Mouse (Mus musculus) left cerebral cortex, postnatal 14 days (tissue): ENCODE results near the gene Myl6. TPM values are rescaled to one million over a fixed set of nuclear protein-coding genes. Genes with fewer than 3 reads are reported as not detected.
"Not testable (repeated sequence)": the region's sequence is repeated elsewhere in the genome, so short reads cannot be mapped to it uniquely, and the experiment has no call there.

Experiments used
- DNase-seq, 2 experiments: peaks; one replicate each; pipeline ENCODE4 v3.0.0; 2021 to 2022; ENCODE audit warnings: low spot score in 2 of 2, mixed read lengths in 1 of 2
- intact Hi-C: fragments of 180-260 bp; cut with DNase I; formaldehyde crosslinking; loops from one replicate; pipeline ENCODE4 v1.15.1; 2025
- total RNA-seq, 2 experiments: library from RNA; stranded (reverse); gene quantifications; 2 replicates each; pipeline ENCODE4 v1.2.3; 2021

The Myl6 gene
- total RNA-seq, 2 experiments from 2014 or later, result 606 to 662 TPM

DNA sequence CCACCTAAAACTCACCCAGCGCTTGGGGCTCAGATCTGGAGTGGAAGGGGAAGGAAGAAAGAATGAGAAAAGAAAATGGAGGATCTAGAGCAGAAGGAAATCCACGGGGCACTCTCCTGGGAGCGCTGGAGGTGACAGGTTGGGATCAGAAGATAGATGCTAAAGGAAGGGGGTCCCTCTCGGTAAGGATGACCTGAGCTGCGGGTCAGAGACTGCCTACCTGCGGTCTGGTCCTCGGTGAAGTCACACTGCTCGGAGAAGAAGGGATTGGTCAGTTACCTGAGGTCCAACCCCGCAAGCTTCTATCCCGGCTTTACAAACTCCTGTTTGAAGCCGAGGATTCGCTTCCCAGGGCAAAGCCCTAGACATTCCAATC lies 638 bp downstream of the Myl6 start:
- intact Hi-C loops, result loop anchor here (5.0 kb wide), 1 partner anchor 44 kb away; no protein-coding TSS in a partner anchor
- no peak for DNase-seq

DNA sequence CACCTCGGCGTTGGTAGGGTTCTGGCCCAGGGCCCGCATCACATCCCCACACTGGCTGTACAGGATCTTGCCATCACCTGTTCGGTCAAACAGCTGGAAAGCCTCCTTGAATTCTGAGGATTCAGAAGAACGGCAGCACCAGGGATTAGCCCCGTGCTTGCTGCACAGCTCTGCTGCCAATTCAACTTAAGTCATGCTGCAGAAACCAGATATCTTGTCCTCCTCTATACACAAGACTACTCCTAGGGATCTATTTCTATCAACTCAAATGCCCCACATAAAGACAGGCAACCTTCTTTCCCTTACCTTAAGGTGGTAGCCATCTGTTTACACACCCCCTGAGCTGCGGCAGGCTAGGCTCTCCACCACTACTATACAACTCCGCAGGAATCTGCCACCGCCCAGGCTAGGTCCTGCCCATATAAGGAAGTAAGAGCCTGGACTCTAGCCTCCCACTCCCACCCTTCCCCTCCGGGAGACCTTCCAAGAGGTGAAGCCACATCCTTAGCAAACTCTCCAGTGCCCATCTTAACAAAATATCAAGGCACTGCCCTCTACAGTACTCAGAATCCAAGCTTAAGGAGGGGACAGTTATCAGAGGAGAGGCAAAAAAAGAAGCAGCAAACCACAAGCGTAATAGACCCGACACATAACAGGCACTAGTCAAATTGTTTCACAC lies 1.2 kb downstream of the Myl6 start:
- intact Hi-C loops, result loop anchor here (5.0 kb wide), 1 partner anchor 45 kb away; no protein-coding TSS in a partner anchor
- DNase-seq, result peak; percentile 58 to 61

DNA sequence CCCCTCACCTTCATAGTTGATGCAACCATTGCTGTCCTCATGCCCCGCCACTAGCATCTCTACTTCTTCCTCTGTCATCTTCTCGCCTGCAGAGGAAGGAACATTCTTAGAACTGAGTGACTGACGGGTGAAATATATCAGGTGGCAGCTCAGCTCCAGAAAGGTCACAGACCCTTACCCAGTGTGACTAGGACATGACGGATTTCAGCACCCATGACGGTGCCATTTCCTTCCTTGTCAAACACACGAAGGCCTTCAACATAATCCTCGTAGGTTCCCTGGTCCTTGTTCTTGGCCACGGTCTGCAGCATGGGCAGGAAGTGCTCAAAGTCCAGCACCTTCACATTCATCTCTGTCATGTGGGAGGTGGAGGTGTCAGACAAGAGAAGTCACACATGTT lies 1.9 kb downstream of the Myl6 start:
- intact Hi-C loops, result loop anchor here (5.0 kb wide), 1 partner anchor 45 kb away; no protein-coding TSS in a partner anchor
- DNase-seq, result not testable (repeated sequence)

DNA sequence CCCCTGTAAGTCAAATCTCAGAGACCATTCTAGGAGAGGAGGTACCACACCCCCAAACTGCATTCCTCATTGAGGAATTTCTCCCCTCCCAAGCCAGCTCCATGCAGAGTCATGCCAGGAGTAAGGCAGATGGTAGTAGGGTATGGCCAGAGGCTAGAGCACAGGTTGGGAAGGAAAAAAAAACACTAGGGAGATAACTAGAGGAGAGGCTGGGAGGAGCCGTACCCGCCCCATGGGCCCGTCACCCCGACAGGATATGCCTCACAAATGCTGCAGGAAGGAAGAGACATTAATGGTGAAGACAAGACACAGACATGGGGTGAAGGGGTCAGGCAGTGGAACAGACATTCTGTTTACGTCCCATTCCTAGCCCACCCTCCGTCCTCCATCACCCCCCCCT lies 2.5 kb downstream of the Myl6 start:
- intact Hi-C loops, result loop anchor here (5.0 kb wide), 1 partner anchor 46 kb away; no protein-coding TSS in a partner anchor
- DNase-seq, result no peak

DNA sequence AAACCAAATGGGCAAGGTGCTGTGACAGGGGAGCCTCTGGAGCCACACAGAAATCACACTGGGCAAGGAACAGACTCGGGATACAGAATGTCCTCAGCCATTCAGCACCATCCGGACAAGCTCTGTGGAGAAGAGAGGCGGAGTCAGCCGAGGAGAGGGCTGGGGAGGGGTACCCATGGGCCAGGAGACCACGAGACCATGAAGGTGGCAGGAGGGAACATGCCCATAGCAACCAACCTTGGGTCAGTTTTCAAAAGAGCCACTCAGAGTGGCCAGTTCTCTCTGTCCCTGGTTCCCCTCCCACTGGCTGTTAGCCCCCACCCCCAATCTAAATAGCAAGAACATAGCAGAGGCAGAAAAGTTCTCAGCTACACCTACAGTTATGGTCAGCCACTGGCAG lies 3.0 kb downstream of the Myl6 start:
- intact Hi-C loops, result loop anchor here (5.0 kb wide), 1 partner anchor 46 kb away; no protein-coding TSS in a partner anchor
- DNase-seq, result no peak

DNA sequence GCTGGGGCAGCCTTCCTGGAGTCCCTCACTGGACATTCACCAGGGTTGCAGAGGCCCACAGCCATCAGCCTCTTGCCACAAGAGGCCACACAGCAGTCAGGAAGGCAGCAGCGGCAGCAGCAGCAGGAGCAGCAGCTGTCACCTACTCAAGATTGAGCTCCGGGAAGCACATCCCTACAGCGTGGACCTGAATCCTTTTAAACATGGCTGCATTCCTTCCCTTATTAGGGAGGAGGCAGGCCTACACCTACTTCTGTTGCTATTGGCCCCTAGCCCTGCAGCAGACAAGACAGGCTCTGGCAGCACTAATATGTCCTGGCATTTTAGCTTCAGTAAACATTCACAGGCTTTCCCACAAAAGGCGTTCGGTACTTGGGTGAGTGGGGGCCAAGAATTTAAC lies 3.7 kb downstream of the Myl6 start:
- intact Hi-C loops, result loop anchor here (5.0 kb wide), 1 partner anchor 47 kb away; no protein-coding TSS in a partner anchor
- DNase-seq, result no peak

DNA sequence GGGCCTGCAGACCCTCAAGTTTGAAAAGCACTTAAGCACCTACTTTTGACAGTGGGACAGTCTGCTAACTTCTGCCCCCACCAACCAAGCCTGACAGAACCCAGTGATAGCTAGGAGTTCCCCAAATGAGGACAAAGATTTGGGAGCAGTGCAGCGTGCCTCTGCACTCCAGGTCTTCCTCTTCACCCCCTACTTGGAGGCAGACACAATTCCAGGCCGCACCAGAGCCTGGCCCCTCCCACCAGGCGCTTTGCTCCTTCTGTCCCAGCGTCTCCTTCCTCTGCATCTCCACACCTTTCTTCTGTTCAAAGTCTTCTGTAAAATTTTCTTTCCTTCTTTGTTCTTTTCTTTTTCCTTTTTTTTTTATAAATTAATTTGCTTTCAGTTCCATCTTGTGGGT lies 4.2 kb downstream of the Myl6 start:
- DNase-seq, result no peak
- intact Hi-C loops, result loop anchor here (5.0 kb wide), 1 partner anchor 48 kb away; no protein-coding TSS in a partner anchor

DNA sequence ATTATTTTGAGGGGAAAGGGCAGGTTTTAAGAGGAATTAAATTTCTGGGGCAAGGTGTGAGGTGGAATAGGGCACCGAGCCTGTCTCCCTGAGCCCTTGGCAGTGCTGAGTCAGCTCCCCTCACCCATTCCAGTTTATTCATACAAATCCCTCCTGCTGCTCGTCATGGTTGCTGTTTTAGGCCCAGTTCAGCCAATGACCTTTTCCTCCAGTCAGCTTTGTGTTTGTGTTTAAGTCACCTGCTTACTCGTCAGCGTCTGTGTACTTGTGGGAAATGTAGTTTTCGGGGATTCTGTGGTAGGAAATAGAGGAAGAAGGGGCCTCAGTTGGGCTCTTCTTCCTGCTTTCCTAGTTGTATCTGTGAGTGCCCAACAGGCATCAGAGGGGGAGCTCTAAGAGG lies 4.6 kb downstream of the Myl6 start:
- intact Hi-C loops, result no loop called here
- DNase-seq, result peak in 1 of 2 experiments; percentile 44

DNA sequence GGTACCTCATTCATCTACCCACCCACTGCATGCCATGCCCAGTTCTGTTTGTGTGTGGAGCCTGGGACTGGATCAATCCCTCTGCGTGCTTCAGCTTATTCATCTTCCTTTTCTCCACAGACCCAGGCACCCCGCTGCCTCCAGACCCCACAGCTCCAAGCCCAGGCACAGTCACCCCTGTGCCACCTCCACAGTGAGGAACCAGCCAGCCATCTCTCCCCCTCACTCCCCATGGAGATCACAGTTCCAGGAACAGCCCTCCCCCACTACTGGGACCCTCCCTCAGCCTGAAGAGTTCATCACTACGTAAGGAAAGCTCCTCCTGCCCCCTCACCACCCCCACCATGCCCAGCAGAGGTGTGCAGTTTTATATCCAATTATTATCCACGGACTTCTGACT lies 5.2 kb downstream of the Myl6 start:
- no peak for DNase-seq
- intact Hi-C loops, result no loop called here

DNA sequence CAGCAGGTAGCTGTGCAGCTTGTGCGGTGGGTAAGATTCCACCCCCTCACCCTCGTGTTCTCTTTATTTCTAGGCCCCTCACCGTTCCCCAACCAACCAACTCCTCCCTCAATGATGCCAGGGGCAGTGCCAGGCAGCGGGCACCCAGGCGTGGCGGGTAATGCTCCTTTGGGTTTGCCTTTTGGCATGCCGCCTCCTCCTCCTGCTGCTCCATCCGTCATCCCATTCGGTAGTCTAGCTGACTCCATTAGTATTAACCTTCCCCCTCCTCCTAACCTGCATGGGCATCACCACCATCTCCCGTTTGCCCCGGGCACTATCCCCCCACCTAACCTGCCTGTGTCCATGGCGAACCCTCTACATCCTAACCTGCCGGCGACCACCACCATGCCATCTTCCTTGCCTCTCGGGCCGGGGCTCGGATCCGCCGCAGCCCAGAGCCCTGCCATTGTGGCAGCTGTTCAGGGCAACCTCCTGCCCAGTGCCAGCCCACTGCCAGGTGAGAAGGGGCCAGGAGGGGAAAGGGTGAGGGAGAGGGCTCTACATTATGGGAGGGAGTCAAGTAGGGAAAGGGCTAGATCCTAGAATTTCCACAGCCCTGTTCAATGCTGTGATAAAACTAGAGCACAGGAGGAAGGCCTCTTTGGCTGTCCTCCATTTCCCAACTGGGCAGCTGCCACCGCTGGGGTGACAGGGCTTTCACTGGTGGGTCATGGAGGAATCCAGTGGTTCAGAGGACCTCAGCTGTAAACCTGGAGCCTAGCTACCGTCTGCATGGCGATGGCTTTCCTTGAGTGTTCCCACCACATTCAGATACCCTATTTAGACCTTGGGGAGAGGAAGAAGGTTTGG lies 5.9 kb downstream of the Myl6 start:
- intact Hi-C loops, result no loop called here
- no peak for DNase-seq

DNA sequence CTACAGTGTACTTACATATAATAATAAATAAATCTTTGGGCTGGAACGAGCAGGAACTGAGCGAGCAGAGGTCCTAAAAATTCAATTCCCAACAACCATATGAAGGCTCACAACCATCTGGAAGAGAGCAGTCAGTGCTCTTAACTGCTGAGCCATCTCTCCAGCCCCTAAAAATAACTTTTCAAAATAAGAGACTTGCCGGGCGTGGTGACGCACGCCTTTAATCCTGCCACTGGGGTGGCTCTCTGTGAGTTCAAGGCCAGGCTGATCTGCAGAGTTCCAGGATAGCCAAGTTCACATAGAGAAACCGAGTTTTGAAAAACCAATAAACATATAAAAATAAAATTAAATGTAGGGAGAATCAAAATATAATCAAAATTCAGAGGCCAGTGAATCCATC lies 7.6 kb downstream of the Myl6 start:
- no peak for DNase-seq
- intact Hi-C loops, result no loop called here

DNA sequence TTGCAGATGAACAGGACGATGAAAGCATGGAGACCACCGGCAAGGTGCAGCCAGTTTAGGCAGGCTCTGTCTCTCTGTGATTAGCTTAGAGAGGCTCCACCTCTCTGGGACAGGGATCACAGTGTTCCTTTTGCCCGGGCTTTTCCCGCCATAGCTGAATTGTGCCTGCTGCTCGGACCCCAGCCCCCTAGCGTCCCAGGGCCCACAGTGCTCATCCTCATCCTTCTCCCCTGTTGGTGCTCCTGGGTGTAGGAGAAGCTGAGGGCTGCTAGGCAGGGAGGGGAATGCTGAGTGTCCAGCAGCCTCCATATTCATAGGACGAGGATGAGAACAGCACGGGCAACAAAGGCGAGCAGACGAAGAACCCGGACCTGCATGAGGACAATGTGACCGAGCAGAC lies 19.6 kb downstream of the Myl6 start:
- DNase-seq, result no peak

DNA sequence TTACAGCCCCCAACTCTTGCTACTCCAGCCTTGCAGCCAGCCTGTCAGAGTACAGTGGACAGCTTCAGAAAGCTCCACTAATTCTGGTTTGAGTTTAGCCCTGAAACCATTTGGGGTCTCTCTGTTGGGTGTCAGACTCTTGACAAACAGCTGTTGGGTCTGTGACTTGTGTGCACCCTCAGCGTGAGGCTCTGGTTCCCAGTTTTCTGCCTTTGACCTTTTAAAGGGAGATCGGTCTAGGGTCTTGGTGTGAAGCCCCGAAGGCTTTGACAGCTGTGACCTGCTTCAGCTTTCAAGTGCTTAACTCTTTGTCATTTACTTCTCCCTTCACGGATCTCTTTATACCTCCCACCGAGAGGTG lies 33.7 kb downstream of the Myl6 start:
- DNase-seq, result no peak
- intact Hi-C loops, result no loop called here

More for the DNA sequence above, 19.6 kb downstream of the Myl6 start:
- intact Hi-C loops, result no loop called here

DNA sequence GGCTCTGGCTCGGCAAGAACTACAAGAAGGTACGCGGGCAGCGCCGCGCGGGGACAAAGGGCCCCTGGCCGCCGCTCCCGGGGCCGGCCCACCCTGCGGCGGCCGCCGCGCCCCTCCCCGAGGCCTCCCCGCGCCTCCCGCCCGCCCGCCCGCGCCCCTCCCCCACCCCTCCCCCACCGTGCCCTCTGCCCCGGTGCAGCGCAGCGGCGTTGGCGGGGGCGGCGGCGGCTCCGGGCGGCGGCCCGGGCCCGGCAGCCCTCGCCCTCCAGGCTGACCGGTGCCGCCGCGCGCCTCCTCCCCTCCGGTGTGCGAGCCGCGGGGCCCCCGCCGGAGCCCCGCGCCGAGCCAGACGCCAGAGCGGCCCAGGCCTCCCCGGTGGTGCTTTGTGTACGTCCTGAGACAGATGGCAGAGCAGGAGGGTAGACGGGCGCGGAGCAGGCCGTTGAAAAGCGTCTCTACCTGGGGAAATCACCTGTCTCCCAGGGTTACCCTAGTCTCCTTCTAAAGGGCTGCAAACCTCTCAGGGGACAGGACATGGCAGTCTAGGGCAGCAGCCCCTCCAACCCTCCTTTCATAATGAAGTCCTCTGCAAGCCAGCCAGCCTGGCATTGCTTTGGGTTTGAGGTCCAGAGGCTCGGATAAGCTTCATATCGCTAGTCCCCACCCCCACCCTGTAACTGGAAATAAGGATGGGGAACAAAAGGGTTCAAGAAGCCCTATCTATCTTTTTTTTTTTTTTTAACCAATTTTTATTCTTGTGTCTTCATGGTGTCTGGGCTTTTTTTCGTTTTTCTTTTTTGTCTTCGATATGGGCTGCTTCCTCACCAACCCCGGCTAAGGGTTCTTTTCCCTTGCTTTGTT lies 34.3 kb downstream of the Myl6 start:
- DNase-seq, result peak in 1 of 2 experiments; percentile 21
- intact Hi-C loops, result loop anchor here (2.0 to 10.0 kb wide), 3 partner anchors 49 to 125 kb away; partner anchors contain the start of genes Coq10a, Cs, Nabp2 and Rnf41

DNA sequence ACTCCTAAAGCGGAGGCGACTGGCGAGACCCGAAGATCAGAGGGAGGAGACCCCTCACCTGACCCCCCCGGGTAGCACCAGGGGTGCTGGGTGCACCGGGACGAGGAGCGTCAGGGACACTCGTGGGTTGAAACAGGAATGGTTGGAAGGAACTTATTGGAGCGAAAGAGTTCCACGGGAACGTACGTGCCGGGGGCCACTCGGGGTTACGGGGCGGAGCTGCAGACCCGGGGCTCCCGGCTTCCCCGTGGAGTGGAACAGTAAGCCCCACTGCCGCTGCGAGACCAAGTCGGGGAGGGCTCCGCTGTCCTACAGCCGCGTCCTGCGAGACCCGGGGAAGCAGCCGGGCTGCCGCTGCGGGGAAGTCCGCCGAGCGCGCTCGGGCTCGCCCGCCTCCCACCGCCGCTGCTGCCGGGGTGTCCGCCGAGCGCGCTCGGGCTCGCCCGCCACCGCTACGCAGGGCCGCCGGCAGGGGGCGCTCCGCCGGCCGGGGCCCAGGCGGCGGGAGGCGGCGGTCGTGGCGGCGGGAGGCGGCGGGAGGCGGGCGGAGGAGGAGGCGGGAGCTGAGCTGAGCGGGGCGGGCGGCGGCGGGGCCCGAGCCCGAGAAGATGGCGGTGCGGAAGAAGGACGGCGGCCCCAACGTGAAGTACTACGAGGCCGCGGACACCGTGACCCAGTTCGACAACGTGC lies 35.1 kb downstream of the Myl6 start, which contains the start of gene Smarcc2:
Gene Smarcc2 (plus strand): TSS at position 530 of the 690 bp plus-strand sequence.
- peak; percentile 52 to 83 for DNase-seq
- intact Hi-C loops, result loop anchor here (2.0 to 10.0 kb wide), 3 partner anchors 48 to 124 kb away; partner anchors contain the start of genes Coq10a, Cs, Nabp2 and Rnf41

DNA sequence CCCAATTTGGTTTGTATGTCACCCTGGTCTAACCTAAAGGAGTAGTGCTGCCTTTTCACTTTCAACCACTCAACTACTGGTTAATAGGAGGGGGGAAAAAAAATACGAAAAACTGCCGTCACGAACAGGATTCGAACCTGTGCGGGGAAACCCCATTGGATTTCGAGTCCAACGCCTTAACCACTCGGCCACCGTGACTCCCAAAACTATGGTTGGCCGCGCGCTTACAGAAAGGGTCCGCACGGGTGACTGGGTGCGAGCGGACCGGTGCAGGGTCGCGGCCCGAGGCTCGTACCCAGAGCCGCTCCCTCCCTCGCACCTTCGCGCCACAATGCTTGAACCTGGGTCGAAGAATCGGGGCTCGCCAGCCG lies 35.6 kb downstream of the Myl6 start:
- intact Hi-C loops, result loop anchor here (2.0 to 10.0 kb wide), 3 partner anchors 48 to 124 kb away; partner anchors contain the start of genes Coq10a, Cs, Nabp2 and Rnf41

DNA sequence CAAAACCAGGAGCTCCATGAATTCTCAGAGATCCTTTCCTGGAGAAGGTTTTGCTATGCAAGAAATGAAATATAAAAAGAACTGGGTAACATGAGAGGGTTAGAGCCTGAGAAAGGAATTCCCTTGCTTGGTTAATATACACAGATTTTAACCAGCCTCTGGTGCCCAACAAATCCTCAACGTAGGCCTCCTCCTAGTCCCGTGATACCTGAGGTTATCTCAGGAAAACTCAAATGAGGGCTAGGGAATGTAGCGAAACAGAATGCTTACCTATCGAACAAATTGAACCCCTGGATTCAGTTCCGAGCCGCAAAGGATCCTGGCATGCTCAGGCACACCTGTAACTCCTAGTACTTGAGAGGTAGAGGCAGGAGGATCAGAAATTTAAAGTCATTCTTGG lies 36.3 kb downstream of the Myl6 start:
- intact Hi-C loops, result loop anchor here (2.0 to 10.0 kb wide), 3 partner anchors 47 to 123 kb away; partner anchors contain the start of genes Coq10a, Cs, Nabp2 and Rnf41

More for the DNA sequence above, 35.6 kb downstream of the Myl6 start:
- peak; percentile 83 to 94 for DNase-seq

DNA sequence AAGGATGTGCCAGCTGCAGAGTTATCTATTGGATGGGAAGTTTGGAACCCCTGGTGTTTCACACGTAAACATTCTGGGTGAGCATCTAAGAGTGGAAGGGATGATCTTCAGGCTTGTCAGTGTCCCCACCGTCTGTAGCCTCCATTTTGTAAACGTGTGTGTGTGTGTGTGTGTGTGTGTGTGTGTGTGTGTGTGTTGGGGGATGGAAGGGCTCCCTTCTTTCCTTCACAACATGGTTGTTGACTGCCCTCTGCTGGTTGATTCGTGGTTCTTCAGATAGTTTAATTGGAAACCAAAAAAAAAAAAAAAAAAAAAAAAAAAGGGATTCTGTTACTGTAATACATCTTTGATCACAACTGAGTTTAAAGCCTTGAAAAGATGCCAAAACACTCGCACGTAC lies 38.7 kb downstream of the Myl6 start:
- peak; percentile 75 to 83 for DNase-seq
- intact Hi-C loops, result loop anchor here (5.0 to 10.0 kb wide), 2 partner anchors 88 to 120 kb away; partner anchors contain the start of genes Coq10a and Cs

More for the DNA sequence above, 36.3 kb downstream of the Myl6 start:
- DNase-seq, result no peak
